Mouse (Mus musculus): ENCODE results near the gene Zg16.

Zg16 gene

DNA sequence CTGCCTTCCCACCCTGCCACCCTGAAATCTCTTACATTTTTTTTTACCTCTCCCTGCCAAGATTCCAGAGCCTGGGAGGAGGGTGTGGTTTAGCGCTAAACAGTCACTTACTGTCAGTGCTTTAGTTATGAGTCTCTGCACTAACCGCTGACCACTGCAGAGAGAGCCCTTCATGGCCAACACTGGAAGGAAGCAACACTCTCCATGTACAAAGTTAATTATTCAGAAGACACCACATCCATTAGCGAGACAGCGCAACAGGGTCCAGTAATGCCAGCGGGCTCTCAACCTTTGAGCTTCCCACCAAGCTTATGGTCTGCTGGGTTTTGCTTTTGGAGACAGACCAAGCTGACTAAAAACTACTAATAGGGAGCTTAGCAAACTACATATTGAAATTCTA lies 10.9 kb downstream of the Zg16 start:
- no peak for DNase-seq (ENCODE audit: extremely low spot score, low read depth, low spot score)

DNA sequence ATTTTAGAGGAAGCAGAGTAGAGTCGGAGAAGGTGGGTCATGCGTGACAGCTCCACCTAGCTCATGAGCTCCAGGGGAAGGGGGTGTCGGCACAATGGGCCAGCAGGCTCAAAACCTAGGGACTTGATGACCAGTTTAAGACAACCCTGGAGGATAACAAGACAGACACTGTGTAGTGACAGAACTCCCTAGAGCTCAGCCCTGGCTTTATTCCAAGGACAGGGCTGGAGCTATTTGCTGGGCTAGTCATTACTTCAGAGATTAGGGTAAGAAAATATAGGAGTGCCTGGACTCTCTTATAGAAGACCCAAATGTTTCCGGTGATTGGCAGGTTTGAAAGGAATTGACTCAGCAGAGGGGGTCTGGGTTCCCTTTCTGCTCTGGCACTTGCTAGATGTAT lies 13.9 kb downstream of the Zg16 start:
- no peak for DNase-seq (ENCODE audit: extremely low spot score, low read depth, low spot score)

- no peak for DNase-seq (ENCODE audit: extremely low spot score, low read depth, low spot score)
These were observed 16.2 kb downstream of the Zg16 start for GRCm38 (mm10) chr7:127070871-127071413.

DNA sequence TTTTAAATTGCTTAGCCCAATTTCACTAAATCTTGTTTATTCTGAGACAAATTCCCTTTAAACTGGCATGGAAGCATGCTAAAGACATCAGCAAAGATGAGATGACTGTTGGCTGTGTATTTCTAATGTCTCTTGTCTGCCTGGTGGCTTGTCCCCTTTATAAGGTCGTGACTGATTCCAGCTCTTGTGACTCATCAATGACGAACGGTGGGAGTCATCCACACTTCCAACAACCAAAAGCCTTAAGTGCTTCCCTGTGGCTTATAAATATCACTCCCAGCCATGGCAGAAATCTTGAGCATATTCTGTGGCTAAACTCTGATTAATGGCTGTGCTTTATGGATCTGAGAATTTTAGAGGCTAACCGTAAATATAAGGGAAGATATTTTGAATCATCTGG lies 20.8 kb downstream of the Zg16 start:
- no peak for DNase-seq (ENCODE audit: extremely low spot score, low read depth, low spot score)

DNA sequence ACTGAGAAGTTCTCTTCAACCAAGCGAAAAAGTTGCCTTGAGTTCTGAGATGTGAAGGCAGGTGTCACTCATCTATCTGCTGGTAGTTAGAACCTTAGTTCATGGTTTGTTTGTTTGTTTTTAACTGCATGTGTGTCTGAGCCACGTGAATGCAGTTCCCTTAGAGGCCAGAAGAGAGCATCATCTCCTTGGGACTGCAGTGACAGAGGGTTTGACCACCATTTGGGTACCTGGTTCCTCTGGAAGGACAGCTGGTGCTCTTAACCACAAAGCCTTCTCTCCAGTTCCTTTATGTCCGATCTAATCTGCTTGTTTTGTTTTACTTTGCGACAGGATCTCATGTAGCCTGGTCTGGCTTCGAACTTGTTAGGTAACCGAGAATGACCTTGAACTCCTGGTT lies 21.6 kb downstream of the Zg16 start:
- no peak for DNase-seq (ENCODE audit: extremely low spot score, low read depth, low spot score)

GRCm38 (mm10) chr7:127055026-127055585 lies 32.0 kb downstream of the Zg16 start:
- DNase-seq (ENCODE audit: extremely low spot score, low read depth, low spot score): no peak

- peak; percentile 77 for DNase-seq (ENCODE audit: extremely low spot score, low read depth, low spot score)
These were observed 45.1 kb downstream of the Zg16 start, which contains the start of gene Kif22 for GRCm38 (mm10) chr7:127041851-127042672. TSS of gene Kif22 (minus strand) at chr7:127042471.

GRCm38 (mm10) chr7:127031244-127031643 lies 55.9 kb downstream of the Zg16 start:
- no peak for DNase-seq (ENCODE audit: extremely low spot score, low read depth, low spot score)

- DNase-seq (ENCODE audit: extremely low spot score, low read depth, low spot score): no peak
These were observed 57.0 kb downstream of the Zg16 start for GRCm38 (mm10) chr7:127030172-127030571.

DNA sequence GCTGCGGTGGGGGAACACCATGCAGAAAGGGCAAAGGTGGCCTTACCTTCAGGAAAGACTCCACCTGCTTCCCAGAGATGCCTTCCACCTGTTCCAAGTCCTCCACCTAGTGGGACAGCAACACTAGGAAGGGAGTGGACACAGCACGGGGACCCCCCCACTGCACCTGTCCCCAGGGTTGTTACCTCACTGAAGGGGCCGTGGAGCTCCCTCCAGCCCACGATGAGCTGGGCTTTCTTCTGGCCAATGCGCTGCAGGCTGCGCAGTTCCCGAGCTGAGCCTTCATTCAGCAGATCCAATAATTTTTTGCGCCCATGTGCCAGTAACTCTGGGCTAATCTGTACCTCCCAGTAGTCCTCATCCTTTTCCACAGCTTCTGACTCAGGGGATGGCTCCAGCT lies 59.2 kb downstream of the Zg16 start:
- DNase-seq (ENCODE audit: extremely low spot score, low read depth, low spot score): no peak

GRCm38 (mm10) chr7:127026984-127027726 lies 60.0 kb downstream of the Zg16 start, which contains the start of gene Maz:
TSS of gene Maz (minus strand) at chr7:127027037.
- peak; percentile 93 for DNase-seq (ENCODE audit: extremely low spot score, low read depth, low spot score)

DNA sequence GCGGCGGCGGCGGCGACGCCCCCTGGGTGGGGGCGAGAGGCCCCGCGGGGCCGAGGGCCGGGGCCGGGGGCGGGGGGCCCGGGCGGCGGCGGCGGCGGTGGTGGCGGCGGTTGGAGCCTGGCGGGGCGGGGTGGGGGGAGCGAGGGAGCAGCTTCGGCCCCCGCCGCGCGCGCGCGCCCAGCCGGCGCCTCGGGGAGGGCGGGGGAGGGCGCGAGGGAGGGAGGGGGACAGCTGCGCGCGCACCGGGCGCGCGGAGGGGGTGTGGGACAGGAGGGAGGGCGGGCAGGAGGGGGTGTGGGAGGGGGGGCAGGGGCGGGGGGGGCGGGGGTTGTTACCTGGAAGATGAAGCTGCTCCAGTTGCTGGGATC lies 60.5 kb downstream of the Zg16 start:
- DNase-seq (ENCODE audit: extremely low spot score, low read depth, low spot score): no peak

- no peak for DNase-seq (ENCODE audit: extremely low spot score, low read depth, low spot score)
These were observed 60.9 kb downstream of the Zg16 start for GRCm38 (mm10) chr7:127026161-127026600.

- DNase-seq (ENCODE audit: extremely low spot score, low read depth, low spot score): no peak
These were observed 61.5 kb downstream of the Zg16 start for GRCm38 (mm10) chr7:127025556-127026160.

- no peak for DNase-seq (ENCODE audit: extremely low spot score, low read depth, low spot score)
These were observed 62.2 kb downstream of the Zg16 start for GRCm38 (mm10) chr7:127024755-127025555.

DNA sequence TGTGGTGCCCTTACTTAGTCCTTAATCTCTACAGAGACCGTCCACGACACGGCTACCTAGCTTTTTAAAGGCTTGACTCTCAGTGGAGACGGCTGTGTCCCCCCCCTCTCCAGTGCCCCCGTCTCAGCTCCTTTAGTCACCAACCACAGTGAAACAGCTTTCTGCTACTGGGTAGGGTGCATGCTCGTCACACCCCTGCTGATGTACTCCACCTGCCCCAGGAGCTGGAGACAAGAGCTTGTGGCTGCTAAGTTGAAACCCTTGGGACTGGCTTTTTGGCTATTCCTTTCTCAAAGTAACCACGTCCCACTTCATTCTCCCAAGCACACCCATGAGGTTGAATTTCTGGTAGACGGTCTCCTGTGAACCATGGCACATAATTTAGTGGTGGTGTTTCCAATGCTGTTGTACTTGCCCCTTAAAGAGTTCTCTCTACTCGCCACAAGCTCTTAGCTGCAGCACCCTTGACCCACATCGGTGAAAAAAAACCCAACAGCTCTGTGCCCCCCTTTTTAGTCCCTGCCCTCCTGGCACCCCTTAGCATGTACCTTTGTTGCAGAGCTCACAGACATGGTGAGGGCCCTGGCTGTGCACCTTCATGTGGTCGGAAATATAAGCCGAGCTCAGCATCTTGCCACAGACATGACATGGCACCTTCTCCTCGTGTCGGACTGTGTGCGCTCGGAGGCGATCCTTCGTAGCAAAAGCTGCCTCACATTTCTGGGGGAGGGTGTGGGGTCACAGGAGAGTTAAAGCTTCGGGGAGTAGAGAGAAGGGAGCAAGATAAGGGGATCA lies 63.0 kb downstream of the Zg16 start:
- DNase-seq (ENCODE audit: extremely low spot score, low read depth, low spot score): no peak

- DNase-seq (ENCODE audit: extremely low spot score, low read depth, low spot score): no peak
These were observed 63.8 kb downstream of the Zg16 start for GRCm38 (mm10) chr7:127023272-127023691.

DNA sequence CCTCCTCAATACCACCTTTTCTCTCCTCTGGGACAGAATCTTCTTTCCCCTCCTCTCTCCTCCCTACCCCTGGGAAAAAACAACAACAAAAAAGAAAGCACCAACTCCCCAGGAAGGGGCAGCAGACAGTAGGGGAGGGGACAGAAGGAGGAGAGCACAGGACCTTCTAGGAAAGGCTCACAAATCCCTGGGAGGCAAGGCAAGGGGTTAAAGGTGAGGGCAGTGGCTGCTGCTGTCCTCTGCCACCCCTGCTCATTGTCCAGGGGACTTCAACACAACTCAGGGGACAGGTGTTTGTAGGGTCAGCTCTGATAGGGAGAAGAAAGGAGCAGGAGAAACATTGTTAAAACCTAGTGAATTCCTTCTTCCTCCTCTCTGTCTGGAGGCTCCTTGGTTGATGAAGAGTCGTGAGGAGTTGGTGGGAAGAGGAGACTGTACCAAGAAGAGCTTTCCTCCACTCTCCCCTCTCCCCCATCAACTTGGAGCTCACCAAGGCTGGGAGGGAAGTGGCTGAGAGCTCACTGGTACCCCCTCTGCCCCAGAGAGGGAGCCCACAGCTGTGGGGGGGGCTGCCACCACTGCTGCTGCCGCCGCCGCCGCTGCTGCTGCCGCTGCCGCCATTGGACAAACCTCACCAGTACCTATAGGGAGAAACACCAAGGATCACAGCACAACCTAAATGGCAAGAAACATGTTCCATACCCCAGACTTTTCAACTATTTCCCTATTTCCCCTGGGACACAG lies 64.4 kb downstream of the Zg16 start:
- no peak for DNase-seq (ENCODE audit: extremely low spot score, low read depth, low spot score)

Data from hindlimb bud, embryonic 11.5 days (tissue).